Mouse (Mus musculus) forebrain, embryonic 16.5 days (tissue): ENCODE results near the gene Pld2. TPM values are rescaled to one million over a fixed set of nuclear protein-coding genes. Genes with fewer than 3 reads are reported as not detected.

Experiments used
- ATAC-seq: fragments of 200-750 bp; cut with Nextera tagmentation; 2 replicates; pipeline ENCODE4 v1.8.0; 2017; ENCODE audit warnings: mild to moderate bottlenecking, moderate library complexity
- H3K27ac ChIP-seq: fragments of 300-500 bp; sonication (generic); 2 replicates; pipeline ENCODE4 v1.5.1; 2014; ENCODE audit warnings: low read length, control low read depth
- H3K27me3 ChIP-seq: fragments of 300-500 bp; sonication (generic); replicated peaks from 2 replicates; pipeline ENCODE4 v1.6.1; 2014; ENCODE audit warnings: low read length; ENCODE audit not compliant: control insufficient read depth, insufficient read depth
- H3K36me3 ChIP-seq: fragments of 300-500 bp; sonication (generic); 2 replicates; pipeline ENCODE4 v1.6.1; 2014; ENCODE audit not compliant: control insufficient read depth, insufficient read depth
- H3K4me1 ChIP-seq: fragments of 300-500 bp; sonication (generic); replicated peaks from 2 replicates; pipeline ENCODE4 v1.6.1; 2014; ENCODE audit warnings: low read length; ENCODE audit not compliant: control insufficient read depth, insufficient read depth
- H3K4me2 ChIP-seq: fragments of 300-500 bp; sonication (generic); 2 replicates; pipeline ENCODE4 v1.6.1; 2014; ENCODE audit warnings: mild to moderate bottlenecking, low read length, control low read depth
- H3K4me3 ChIP-seq: fragments of 300-500 bp; sonication (generic); replicated peaks from 2 replicates; pipeline ENCODE4 v1.5.1; 2014; ENCODE audit warnings: mild to moderate bottlenecking, low read length, control low read depth
- H3K9ac ChIP-seq: fragments of 300-500 bp; sonication (generic); replicated peaks from 2 replicates; pipeline ENCODE4 v1.6.1; 2014; ENCODE audit warnings: low read depth, low read length, control low read depth
- H3K9me3 ChIP-seq: fragments of 300-500 bp; sonication (generic); 2 replicates; pipeline ENCODE4 v1.6.1; 2016; ENCODE audit warnings: low read length; ENCODE audit not compliant: control insufficient read depth
- WGBS: fragments of 180-500 bp; shearing (Covaris S2); extraction: QIAGEN DNeasy Blood & Tissue Kit; methylation state at CpG from one replicate; pipeline ENCODE4 v1.1.7; 2014; 5-methylcytosine and 5-hydroxymethylcytosine counted together
- polyA plus RNA-seq: library from polyadenylated mRNA; unstranded; fragments of >200 nt; fragmentation: Nextera tagmentation; extraction: Ambion mirVana; gene quantifications from 2 replicates; pipeline ENCODE4 v1.2.1, GENCODE M21; 2015

Gene Pld2
- polyA plus RNA-seq, 1 experiment from 2014 or later: 9.0 TPM

DNA sequence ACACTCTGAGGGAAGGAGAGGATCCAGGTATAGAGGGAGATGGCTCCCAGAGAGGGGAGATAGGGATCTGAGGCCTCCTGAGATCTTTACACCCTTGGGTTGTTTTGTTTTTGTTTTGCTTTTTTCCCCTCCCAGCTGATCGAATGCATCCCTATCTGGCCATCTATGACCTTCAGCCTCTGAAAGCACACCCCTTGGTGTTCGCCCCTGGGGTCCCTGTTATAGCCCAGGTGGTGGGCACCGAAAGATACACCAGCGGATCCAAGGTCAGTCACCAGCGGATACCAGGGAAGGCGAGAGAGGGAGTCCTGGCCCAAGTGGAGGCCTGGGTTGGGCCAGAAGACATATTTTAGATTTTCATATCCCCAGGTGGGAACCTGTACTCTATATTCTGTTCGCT is 1.1 kb downstream of the Pld2 start:
- Histone ChIP-seq H3K27ac (no peak overlapping the region), H3K9me3 (no peaks in the 10 kb centered on the region), H3K36me3 (no peaks in the 10 kb centered on the region), H3K4me2 (peak overlapping the region; percentile 69), H3K4me3 (peak overlapping the region; percentile 56), H3K9ac (peak overlapping the region; percentile 55; the same call in 1 of the 2 replicates), H3K4me1 (peaks cover 11% of the 10 kb centered on the region), H3K27me3 (peaks cover 3% of the 10 kb centered on the region; the same call in 1 of the 2 replicates)
- ATAC-seq: no peak
- 92% methylated on average over 7 of the region's 7 CpGs for WGBS

DNA sequence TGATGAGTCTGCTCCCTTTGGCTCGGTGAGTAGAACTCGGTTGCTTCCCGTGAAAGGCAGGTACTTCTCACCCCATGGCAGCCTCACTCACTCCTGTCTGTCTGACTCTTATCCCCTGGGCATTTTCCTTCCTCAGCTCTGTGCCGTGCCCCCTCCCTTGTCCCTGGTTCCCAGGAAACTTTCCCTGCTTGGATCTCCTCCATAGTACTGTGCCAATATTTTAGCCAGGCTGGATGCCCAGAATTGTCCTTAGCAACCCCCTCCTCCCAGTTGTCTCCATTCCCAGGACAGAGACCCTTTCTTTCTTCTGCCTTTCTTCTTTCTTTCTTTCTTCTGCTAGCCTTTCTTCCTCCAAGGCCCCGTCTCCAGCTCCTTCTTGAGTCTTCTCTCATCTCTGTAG is 1.6 kb downstream of the Pld2 start:
- 52% methylated on average over 5 of the region's 5 CpGs for WGBS
- peaks cover 3% of the 10 kb centered on the region; the same call in 1 of the 2 replicates for H3K27me3 ChIP-seq
- no peaks in the 10 kb centered on the region for H3K36me3 ChIP-seq
- no peak for ATAC-seq
- H3K27ac ChIP-seq: no peak overlapping the region
- H3K9ac ChIP-seq: no peak overlapping the region
- H3K4me2 ChIP-seq: no peak overlapping the region
- no peaks in the 10 kb centered on the region for H3K9me3 ChIP-seq
- no peak overlapping the region for H3K4me3 ChIP-seq
- peaks cover 11% of the 10 kb centered on the region for H3K4me1 ChIP-seq

DNA sequence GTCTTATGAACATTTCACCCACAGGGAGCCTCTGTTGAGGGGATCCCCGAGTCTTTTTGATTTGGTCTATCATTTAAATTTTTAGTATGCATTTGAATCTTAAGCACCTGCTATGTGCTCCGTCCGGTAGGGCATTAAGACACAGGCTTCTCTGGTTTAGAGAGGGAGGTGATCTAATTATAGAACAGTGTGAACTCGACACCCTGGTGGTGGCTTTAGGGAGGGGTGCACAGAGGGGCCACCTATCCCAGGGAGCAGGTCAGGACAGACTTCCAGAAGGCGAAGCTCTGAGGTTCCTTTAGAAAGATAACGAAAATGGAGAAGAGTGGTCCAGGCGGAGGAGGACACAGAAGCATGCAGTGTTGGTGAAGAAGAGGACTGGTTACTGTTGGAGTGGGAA is 4.6 kb downstream of the Pld2 start:
- peaks cover 11% of the 10 kb centered on the region for H3K4me1 ChIP-seq
- ATAC-seq: no peak
- no peaks in the 10 kb centered on the region for H3K36me3 ChIP-seq
- peaks cover 3% of the 10 kb centered on the region; the same call in 1 of the 2 replicates for H3K27me3 ChIP-seq
- H3K4me2 ChIP-seq: no peak overlapping the region
- no peaks in the 10 kb centered on the region for H3K9me3 ChIP-seq
- H3K9ac ChIP-seq: no peak overlapping the region
- no peak overlapping the region for H3K4me3 ChIP-seq
- no peak overlapping the region for H3K27ac ChIP-seq
- 73% methylated on average over 7 of the region's 7 CpGs for WGBS

DNA sequence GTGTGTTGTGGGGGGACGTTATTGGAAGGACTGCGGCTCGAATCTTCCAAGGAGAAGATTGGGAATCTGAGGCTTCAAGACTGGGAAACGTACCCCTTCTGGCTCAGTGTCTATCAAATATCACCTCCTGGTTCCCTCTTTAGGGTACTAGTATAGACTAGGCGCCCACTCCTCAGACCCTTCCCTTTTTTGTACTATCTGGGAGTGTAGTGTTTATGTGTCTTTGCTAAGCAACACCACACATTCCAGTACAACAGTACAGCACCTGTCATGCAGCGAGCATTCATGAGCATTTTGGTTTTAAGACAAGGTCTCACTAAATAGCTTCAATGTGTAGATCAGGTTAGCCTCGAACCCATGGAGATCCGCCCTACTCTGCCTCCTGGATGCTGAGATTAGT is 11.7 kb downstream of the Pld2 start:
- Histone ChIP-seq H3K36me3 (no peaks in the 10 kb centered on the region), H3K9ac (no peak overlapping the region), H3K27me3 (0 out of 2 replicates have a peak, but pooled peaks cover 2% of the 10 kb centered on the region), H3K4me3 (no peak overlapping the region), H3K4me2 (no peak overlapping the region), H3K4me1 (no peaks in the 10 kb centered on the region), H3K27ac (no peak overlapping the region), H3K9me3 (no peaks in the 10 kb centered on the region)
- WGBS: 81% methylated on average over 8 of the region's 8 CpGs
- no peak for ATAC-seq

DNA sequence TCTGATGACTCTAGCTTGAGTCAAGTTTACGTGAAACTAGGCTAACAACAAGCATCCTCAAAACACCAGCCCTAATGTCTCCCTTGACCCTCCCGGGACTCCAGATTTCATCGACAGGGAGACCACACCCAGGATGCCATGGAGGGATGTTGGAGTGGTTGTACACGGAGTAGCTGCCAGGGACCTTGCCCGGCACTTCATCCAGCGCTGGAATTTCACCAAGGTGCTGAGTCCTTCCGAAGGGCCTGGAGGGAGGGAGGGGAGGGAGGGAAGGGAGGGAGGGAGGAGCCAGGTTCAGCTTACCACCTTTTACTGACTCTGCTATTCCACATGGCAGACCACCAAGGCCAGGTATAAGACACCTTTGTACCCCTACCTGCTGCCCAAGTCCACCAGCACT is 14.1 kb downstream of the Pld2 start:
- H3K36me3 ChIP-seq: no peaks in the 10 kb centered on the region

DNA sequence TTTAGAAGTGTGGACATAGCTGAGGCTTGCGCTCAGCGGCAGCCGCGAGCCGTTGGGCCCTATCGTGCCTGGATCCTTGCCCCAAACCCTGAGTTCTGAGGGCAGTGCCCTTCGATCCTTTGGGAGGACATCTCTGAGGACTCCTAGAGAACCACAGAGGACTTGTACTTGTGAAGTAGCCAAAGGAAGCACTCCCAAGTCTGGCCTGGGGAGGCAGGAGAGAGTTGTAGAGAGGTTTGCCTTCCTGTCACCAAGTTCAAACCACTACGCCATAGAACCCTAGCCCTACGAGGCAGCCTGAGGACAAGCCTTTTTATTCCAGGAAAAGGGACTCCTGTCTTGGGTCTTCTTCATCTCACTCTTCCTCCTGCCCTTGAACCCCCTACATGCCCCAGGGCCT is 17.7 kb downstream of the Pld2 start:
- no peak overlapping the region for H3K27ac ChIP-seq
- WGBS: 95% methylated on average over 9 of the region's 9 CpGs
- no peaks in the 10 kb centered on the region for H3K9me3 ChIP-seq

More for the DNA sequence above, 14.1 kb downstream of the Pld2 start:
- Histone ChIP-seq H3K9me3 (no peaks in the 10 kb centered on the region), H3K27me3 (0 out of 2 replicates have a peak, but pooled peaks cover 2% of the 10 kb centered on the region), H3K27ac (no peak overlapping the region), H3K4me1 (no peaks in the 10 kb centered on the region), H3K4me3 (no peak overlapping the region), H3K4me2 (no peak overlapping the region), H3K9ac (no peak overlapping the region)
- 28% methylated on average over 7 of the region's 7 CpGs for WGBS
- ATAC-seq: no peak

DNA sequence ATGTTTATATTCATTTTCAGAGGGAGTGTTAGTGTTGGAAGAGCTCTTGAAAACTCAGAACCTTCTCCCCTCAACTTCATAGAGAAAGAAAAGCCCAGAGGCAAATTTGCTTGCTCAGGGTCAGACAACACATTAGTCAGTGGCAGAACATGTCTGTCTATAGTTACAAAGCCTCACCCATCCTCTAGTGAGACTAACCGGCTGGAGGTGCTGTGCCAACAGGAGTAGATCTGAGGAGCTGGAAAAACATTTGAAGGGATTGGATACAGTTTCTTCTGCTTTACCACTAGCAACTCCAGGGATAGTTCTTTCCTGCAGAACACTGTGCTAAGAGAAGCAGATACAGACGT is 22.0 kb downstream of the Pld2 start:
- Histone ChIP-seq H3K4me1 (peaks cover 27% of the 10 kb centered on the region), H3K4me2 (peak overlapping the region; percentile 94), H3K9ac (peak overlapping the region; percentile 84), H3K4me3 (peak overlapping the region; percentile 70), H3K9me3 (no peaks in the 10 kb centered on the region), H3K36me3 (no peaks in the 10 kb centered on the region), H3K27ac (peak overlapping the region; percentile 81), H3K27me3 (no peaks in the 10 kb centered on the region)
- 2% methylated on average over 2 of the region's 2 CpGs for whole genome bisulfite sequencing
- no peak for ATAC-seq

More for the DNA sequence above, 17.7 kb downstream of the Pld2 start:
- H3K9ac ChIP-seq: no peak overlapping the region
- H3K36me3 ChIP-seq: no peaks in the 10 kb centered on the region
- H3K4me3 ChIP-seq: no peak overlapping the region
- no peak for ATAC-seq
- no peak overlapping the region for H3K4me2 ChIP-seq
- no peaks in the 10 kb centered on the region for H3K27me3 ChIP-seq
- H3K4me1 ChIP-seq: peaks cover 7% of the 10 kb centered on the region

DNA sequence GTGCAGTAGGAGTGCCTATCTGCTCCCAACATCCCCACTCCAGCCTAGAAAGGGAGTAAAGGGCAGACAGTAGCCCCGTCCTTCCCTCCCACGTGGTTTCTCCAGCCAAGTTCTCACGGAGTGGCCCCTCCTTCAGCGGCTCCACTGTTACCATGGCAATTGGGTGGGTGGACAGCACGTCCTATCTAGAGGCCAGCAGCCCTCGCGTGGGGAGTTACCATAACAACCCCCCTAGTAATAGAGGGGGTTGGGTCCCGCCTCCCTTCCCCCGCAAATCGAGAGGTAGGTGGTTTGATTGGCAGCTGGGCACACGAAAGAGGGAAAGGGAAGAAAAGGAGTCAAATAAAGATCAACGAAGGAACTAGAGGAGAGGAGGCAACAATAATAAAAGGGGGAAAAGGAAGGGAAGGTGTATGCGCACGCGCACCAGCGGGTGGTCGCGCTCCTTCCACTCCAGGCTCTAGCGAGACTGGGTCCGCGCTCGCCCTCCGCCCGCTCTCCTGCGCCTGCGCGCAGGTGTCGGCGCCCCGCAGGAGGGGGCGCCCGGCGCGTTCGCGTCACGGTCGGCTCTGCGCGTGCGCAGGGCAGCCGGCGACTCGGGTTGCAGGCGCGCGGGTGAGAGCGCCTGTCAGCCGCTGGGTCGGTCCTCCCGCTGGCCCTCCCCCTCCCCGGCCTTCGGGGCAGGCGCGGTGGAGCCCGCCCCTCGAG is 22.6 kb downstream of the Pld2 start, which contains the start of gene Mink1:
TSS of gene Mink1 (plus strand) at position 595 of the 708 bp plus-strand sequence.
- WGBS: under 1% methylated on average over 55 of the region's 57 CpGs
- no peaks in the 10 kb centered on the region for H3K36me3 ChIP-seq
- H3K27me3 ChIP-seq: no peaks in the 10 kb centered on the region
- H3K9ac ChIP-seq: peak within 1 kb of the TSS; percentile 84
- peak within 1 kb of the TSS; percentile 81 for H3K27ac ChIP-seq
- peaks cover 27% of the 10 kb centered on the region for H3K4me1 ChIP-seq
- no peaks in the 10 kb centered on the region for H3K9me3 ChIP-seq
- peak within 1 kb of the TSS; percentile 70 for H3K4me3 ChIP-seq
- H3K4me2 ChIP-seq: peak within 1 kb of the TSS; percentile 94
- ATAC-seq: peak; percentile 93

DNA sequence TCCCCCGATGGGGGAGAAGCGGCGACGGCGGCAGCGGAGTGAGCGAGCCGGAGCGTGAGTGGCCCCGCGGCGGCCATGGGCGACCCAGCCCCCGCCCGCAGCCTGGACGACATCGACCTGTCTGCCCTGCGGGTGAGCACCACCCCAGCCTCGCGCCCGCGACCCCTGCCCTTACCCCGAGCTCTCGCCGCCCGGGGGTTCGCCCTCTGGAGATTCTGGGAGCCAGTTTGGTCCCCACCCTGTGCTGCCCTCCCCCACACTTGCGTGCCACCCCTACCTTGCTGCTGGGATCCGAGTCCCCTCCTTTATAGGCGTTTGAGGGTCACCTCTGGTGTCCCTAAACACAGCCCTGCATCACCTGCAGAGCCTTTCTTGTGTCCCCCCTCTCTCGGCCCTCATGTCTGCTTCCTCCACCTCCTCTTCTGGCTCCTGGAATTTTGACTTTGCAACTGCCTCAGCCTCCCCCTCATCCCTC is 23.2 kb downstream of the Pld2 start:
- H3K9me3 ChIP-seq: no peaks in the 10 kb centered on the region
- H3K9ac ChIP-seq: peak overlapping the region; percentile 84
- H3K4me2 ChIP-seq: peak overlapping the region; percentile 94
- no peaks in the 10 kb centered on the region for H3K36me3 ChIP-seq
- WGBS: under 1% methylated on average over 31 of the region's 31 CpGs
- H3K4me1 ChIP-seq: peaks cover 27% of the 10 kb centered on the region
- peak overlapping the region; percentile 81 for H3K27ac ChIP-seq
- H3K4me3 ChIP-seq: peak overlapping the region; percentile 70
- no peak; the same call in 1 of the 2 replicates for ATAC-seq
- no peaks in the 10 kb centered on the region for H3K27me3 ChIP-seq
